Mouse (Mus musculus) lung, postnatal 4 days (tissue): ENCODE data around the gene Atp1b2.

Experiments
- DNase-seq, 2 experiments: peaks; one replicate each; pipeline ENCODE4 v3.0.0; 2021

Gene Atp1b2

DNA sequence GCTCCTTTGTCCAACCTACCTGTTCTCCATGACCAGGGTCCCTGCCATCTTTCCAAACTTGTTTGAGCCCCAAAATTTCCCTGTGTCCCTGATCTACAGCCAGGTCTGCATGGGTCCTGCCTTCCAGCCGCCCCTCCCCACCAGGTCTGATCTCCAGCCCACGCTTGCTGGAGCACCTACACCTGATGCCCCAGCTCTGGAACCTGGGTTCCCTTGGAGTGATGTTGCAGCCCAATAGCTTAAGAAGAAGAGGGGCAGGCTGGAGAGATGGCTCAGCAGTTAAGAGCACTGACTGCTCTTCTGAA lies 701 bp upstream of the Atp1b2 start:
- no peak for DNase-seq

DNA sequence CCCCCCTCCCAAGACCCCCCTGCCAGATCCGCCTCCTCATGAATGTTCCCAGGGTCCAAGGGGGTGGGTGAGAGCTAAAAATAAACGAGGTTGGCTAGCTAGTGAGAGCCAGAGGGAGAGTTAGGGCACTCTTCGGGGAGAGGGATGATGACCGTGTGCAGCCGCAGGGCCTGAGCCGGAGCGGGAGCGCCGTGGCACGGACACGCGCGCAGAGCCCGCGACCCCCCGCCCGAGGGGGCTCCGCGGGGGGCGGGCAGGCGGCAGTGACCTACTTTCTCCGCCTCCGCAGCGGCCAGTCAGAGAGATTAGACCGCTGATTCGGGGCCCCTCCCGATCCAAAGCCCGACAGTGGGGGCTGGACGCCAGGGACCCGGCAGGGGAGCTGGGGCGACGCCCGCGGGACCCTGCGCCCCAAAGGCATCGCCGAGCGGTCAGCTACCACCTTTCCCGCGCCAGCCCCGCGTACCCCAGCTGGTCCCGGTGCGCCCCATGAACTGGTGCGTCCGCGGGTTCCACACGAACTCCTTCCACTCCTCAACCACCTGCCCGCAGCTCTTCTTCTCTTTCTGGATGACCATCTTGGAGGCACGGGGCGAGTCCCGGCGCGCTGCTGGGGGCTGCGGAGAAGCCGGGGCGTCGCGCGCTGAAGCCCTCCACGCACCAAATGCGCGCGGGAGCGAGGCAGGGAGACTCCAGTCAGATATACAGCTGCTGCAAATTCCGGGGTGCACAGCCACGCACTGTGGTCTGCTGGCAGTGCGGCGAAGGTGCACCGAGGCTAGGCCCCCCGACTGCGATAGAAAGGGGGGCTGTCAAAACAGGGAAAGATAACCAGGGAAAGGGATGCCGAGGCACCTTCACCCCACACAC lies 712 bp downstream of the Atp1b2 start:
- DNase-seq = peak; percentile 31 to 49

DNA sequence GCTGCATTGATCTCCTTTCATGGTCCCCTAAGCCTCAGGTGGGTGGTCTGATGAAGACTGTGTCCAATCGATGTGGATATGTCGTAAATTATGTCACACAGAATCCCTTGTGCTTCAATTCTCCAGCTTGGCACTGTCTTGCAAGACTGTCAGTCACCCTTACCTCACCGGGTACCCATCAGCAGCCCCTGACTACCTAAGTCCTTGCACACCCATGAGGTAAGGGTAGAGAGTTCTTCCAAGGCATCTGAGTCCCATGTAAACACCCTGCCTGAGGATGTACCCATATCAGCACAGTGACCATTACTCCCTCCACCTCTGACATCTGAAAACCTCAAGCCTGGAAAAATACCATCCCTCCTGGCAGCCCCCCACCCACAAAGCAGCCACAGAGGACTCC lies 1.4 kb downstream of the Atp1b2 start:
- DNase-seq = no peak

DNA sequence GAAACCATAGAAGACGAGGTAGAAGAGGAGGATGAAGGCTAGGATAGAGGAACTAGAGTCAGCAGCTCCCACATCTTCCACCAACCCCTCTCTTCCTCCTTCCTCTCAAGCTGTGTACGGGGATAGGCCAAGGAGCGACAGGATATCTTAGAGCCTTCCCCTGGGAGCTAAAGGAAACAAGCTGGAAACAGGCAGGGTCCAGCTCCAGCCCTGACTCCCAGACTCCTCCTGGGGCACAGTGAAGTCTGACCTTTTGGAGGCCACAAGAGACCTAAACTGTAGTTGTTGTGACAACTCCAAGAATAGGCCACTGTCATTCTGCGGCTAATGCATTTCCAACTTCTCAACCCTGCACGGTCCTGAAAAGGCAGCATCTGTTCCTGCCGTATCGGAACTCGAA lies 2.2 kb downstream of the Atp1b2 start:
- no peak for DNase-seq

DNA sequence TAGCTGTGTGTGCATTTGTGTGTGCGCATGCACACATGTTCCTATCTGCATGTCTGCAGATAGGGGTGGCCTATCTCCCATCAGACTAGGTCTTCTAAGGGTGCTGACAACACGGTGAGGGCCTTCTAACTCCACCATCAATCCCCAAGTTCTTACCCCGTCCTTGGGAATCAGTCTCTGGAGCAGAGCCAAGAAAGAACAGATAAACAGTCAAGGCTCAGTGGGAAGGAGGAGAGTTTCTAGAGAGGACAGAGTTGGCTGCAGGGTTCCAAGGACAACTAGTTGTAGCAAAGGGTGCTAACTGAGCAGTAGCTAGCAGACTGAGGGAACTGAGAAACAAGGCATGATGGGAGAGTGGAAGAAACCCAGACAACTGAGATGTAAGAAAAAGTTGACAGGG lies 4.0 kb downstream of the Atp1b2 start:
- DNase-seq = no peak

DNA sequence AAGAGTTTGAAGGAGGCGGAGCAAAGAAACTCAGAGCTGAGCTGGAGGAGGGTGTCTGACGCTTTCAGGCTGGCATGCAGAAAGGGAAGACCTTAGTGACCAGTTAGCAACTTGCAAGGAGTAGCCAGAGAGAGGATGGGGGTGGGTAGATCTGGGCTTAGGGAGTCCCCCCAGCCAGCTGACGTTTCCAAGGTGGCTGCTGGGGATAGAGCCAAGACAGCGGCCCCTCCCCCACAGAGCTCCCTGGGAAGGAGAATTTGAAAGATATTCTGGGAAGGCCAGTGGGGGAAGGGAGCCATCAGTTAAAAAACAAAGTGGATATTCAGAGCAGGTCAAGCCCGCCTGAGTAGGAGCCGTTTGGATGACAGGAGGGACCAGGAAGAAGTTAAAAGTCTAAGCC lies 5.6 kb downstream of the Atp1b2 start:
- DNase-seq = peak; percentile 60 to 77

DNA sequence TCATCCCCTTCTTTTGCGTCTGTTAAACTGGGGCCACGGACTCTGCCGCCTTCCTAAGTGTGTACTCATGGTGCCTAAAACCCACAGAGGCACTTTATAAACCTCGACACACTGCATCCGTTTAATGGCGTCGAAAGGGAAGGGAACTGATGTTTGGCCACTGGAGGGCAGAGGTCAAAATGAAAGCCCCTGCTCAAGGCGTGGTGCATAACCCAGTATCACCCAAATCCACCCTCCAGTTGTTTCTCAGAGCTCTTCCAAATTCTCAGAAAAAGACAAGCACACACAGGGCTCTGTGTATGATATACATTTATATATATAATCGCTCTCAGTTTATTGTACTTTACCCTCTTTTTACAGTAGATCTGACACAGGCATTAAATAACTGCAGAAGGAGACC lies 6.3 kb downstream of the Atp1b2 start:
- no peak for DNase-seq

DNA sequence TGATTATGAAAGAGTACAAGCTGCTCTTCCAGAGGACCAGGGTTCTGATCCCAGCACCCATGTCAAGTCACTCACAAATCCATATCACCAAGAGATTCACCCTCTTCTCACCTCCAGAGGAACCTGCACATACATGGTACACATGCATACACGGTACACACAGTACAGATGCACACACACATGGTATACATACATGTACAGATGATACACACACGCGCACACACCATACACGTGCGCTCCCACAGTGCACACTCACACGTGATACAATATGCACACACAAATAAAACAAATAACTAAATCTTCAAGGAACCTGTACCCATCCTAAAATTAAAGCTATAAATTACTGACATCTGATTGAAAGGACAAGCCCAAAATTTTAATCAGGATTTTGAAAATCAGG lies 10.9 kb downstream of the Atp1b2 start:
- no peak for DNase-seq

DNA sequence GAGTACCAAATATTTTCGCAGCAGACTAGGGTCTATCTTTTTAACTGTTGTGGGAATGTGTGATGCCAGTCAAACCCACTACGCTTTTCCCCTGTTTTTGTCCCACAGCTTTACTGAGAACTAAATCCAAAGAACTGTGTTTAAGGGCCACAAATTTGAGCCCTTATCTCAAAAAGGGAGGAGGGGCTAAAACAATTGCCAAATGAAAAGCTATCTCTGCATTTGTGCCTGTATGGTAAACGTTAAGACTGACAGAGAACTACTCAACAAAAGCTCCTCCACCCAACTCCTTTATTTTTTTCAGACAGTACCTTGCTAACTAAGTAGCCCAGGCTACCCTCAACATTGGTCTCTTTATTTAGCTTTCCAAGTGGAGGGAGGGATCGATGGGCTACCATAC lies 12.9 kb downstream of the Atp1b2 start:
- DNase-seq = no peak

DNA sequence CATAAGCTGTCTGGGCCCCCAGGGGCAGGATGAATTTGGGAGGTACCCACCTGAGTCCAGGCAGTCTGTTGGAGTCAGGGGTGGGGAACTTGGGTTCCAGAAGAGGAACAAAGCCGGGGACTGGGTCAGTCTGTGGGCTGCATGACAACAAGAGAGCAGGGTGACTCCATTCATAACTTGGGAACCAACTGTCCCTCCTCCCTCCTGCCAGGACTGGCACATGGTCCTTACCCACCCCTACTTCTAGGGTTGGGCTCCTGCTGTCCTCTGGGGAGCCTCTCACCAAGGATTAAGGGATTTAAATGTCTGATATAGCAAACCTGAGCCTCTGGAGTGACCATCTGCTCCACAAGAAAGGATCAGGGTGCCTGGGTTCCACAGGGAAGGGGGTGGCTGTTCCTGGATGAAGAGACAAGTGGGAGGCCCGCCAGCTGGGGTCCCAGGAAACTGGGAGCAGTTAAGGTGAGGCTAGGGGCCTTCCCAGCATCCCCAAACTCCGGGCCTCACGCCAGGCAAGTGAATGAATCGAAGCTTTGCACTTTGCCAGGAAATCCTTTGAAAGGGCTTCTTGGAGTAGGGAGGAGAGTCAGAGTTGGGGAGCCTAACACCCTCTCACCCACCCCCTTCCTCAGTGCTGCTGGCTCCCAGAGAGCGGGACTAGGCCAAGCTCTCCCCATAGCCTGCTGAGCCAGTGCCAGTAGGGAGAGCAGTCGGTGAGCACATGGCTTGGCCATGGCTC lies 13.7 kb downstream of the Atp1b2 start:
- peak in 1 of 2 experiments; percentile 24 for DNase-seq

DNA sequence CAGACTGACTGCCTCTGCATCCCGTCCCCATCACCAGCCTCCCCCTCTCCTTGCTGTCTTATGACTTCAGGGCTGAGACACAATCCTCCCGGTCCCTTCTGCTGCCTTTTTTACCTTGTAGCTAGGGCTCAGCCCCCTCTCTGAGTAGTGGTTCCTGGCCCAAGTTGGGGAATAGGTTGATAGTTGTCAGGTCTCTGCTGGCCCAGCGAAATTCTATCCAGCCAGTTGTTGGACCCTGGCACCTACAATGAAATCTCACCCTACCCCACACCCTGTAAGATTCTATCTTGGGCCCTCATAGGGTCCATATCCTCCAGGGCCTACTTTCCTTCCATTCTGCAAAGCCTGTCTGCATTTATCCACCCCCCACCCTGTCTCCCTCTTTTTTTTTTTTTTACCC lies 14.3 kb downstream of the Atp1b2 start:
- no peak for DNase-seq

DNA sequence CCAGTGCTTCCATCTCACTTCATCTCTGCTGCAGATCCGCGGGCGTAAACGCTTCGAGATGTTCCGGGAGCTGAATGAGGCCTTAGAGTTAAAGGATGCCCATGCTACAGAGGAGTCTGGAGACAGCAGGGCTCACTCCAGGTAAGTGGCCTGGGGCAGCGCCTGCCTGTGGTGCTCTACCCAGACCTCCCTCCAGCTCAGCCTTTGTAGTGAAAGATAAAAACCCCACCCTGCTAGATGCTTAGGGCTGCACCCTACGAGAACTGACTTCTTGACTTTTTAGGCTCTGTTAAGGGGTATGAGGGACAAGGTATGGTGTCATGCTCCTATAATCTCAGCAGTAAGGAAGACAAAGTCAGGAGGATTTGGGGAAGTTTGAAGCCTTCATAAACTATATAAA lies 15.1 kb downstream of the Atp1b2 start:
- DNase-seq = no peak

DNA sequence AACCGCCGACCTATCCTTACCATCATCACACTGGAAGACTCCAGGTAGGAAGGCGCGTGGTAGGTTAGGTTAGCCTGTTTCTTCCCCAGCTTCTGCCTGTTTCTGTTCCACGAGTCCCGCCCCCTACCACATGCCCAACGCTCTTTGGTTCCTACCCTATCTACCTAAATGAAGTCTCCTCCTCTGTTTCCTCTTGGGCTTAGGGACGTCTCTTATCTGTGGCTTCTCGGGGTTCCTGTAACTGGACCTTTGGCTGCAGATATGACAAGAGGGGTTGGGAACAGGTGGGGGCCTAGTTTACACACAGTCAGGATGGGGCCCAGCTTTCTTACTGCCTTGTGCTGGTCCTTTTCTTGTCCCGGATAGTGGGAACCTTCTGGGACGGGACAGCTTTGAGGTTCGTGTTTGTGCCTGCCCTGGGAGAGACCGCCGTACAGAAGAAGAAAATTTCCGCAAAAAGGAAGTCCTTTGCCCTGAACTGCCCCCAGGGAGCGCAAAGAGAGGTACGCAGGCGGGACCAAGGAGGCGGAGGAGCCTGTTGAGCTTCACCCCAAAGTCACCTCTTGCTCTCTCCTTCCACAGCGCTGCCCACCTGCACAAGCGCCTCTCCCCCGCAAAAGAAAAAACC lies 16.4 kb downstream of the Atp1b2 start:
- no peak for DNase-seq

DNA sequence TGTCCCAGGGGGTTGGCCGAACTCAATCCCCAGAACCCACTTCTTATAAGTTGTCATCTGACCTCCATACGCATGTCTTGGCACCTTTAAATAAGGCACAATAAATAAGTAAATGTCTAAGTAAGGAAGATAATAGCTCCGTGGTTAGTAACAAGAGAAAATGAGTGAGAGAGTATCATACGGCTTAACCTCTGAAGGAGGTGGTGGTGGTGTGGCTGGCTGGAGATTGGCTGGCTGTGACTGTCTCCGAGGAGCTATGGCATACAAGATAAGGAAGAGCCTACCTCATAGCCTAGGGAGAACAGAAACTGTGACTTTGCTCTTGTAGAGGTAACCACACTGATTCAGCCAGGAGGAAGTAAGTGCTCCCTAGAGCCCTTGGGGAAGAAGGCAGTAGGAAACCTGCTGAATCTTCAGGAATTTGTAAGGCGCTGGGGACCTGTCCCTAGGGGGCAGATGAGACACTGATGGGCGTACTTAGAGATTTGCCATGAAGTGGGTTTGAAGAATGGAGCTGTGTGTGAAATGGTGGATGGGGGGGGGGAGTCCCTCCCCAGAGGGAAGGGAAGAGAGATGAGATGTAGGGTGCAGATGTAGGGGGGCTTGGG lies 19.9 kb downstream of the Atp1b2 start:
- DNase-seq = no peak

DNA sequence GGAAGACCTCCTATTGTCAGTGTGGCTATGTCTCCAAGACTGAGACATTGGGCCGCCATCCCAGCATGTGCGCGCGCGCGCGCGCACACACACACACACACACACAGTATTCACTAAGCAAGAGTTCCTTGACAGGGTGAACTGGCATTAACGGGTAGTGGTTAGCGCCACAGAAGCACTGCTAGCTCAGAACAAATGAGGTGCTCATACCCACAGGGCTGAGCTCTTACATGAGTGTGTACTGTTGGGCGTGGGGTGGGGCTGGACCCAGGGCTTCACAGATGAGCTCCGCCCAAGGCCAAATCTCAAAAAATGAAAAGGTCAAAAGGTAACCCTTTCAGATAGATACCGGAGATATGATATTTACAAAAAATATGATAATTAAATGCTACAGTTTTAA lies 20.8 kb downstream of the Atp1b2 start:
- no peak for DNase-seq

DNA sequence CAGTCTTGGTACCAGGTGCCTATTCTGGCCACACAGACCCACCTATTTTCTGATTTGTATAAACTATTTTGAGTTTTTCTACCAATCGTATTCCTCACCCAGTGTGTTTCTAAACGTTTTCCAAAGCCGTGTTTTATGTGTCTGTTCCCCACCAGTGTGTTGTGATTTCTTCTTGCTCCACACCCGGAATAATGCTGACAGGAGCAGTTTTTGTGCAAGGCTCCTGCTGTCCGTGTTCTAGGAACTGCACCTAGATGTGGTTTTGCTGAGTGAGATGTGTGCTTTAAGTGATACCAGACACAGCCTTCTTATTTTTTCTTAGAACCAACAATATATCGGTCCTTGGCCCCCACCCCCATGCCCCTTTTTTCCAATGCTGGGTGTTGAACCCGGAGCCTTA lies 21.7 kb downstream of the Atp1b2 start:
- DNase-seq = no peak

DNA sequence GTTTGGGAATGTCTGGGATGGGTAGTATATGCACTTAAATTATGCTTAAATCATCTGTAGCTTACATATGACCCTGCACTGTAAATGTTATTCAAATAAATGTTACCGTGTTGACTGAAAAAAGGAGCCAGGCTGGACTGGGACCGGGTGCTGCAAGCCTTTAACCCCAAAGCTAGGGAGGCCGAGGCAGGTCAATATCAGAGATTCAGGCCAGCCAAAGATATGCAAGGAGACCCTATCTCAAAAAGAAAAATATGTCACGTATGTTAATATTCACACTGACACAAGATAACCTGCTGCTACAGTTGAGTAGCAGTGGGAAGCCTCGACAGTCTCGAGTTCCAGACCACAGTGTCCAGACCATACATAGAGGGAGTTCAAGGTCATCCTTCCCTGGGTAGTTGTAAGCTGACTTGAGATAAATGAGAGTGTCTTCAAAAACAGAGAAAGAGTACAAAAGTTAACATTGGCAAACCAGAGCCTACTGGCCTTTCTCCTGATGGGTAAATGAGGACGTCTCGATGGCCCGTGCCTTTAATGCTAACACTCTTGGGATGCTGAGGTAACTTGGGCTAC lies 23.4 kb downstream of the Atp1b2 start:
- DNase-seq = no peak

DNA sequence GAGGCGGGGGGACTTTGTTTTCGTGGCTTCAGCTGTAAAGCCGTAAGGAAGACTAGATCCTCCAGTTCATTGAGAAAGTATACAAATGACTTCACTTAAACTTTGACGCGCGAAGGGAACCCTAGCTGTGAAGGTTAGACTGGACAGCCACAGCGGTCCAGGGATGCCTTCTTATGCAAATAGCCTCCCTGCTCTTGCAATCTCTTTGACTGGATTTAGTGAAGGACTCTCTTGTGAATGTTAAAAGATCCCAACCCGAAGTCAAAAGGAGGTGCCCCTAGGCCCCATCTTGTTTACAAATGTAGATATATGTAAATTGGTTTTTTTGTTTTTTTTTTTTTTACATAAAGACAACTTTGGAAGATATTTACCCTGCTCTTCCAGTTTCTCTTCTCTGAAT lies 23.9 kb downstream of the Atp1b2 start:
- no peak for DNase-seq

DNA sequence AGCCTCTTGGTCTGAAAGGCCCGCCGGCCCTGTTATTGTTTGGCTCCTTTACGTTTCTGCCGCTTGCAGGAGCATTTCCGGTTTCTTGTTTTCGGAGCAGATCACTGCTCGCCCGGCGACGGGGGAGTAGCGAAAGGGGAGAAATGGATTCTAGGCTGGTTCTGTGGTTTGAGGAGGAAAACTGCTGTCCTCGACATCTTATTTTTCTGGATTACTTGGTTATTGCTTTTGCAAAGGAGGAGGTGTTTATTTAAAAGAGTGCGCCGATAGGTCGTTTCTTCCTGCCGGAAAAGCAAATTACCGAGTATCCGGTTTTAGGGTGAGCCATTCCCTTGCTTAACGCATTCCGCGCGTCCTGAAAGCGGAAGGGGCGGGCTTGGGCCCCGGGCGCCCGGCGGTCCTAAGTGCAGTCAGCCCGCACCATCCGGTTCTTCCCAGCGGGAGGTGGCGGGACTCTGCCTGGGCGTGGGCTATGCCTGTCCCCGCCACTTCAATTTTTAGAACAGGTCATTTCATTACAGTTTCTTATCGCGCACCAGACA lies 24.5 kb downstream of the Atp1b2 start:
- DNase-seq = peak; percentile 92 to 95

DNA sequence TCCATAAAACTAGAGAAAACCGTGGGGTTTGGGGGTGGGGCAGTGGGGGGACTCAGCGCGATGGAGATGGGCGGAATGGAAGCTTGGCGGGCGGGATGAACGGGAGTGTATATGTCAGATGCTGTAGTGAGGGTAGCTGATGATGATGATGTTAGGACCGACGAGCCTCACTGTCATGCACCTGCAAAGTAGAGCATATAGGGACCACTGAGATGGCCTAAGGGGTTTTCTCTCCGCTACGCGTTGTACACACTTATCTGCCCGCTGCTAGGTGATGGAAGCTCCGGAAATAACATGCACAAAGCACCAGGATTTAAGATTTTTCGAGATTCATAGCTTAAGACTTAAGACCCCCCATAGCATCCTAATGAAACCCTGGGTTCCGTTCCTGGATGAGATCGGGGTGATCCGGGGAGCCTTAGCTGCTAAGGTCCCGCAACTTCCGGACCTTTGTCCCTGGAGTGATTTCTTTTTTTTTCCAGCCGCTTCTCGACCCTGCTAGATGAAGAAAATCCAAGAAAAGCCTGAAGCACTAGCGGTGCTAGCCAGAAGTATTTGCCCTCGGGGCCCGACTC lies 25.1 kb downstream of the Atp1b2 start:
- no peak for DNase-seq

DNA sequence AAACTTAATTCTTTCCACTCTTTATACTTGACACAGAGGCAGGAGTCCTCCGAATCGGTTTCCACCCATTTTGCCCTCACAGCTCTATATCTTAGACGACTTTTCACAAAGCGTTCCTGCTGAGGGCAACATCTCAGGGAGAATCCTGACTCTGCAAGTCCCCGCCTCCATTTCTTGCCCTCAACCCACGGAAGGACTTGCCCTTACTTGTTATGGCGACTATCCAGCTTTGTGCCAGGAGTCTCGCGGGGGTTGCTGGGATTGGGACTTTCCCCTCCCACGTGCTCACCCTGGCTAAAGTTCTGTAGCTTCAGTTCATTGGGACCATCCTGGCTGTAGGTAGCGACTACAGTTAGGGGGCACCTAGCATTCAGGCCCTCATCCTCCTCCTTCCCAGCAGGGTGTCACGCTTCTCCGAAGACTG lies 25.6 kb downstream of the Atp1b2 start, which contains the start of the genes Wrap53 and Trp53:
Gene Wrap53 (minus strand): TSS at position 165 of the 424 bp plus-strand sequence.
Gene Trp53 (plus strand): TSS at position 269 of the 424 bp plus-strand sequence.
- DNase-seq = peak; percentile 93
